Mouse (Mus musculus) ES-E14 (cell line): Measurements from ENCODE around the gene Nos1ap.

Source experiments
- CHD2 ChIP-seq: IDR thresholded peaks from 2 replicates; pipeline ENCODE4 v1.6.1; 2014; ENCODE audit warnings: mild to moderate bottlenecking, low read depth, low read length, inconsistent platforms
- HCFC1 ChIP-seq: IDR thresholded peaks from 2 replicates; pipeline ENCODE4 v1.6.1; 2012; ENCODE audit warnings: low read length, inconsistent platforms, borderline replicate concordance; ENCODE audit not compliant: insufficient read depth
- MAFK ChIP-seq: IDR thresholded peaks from 2 replicates; pipeline ENCODE4 v1.6.1; 2014; ENCODE audit warnings: mild to moderate bottlenecking, low read depth, low read length, inconsistent platforms; ENCODE audit not compliant: insufficient read depth
- ZC3H11A ChIP-seq: IDR thresholded peaks from 2 replicates; pipeline ENCODE4 v1.6.1; 2012; ENCODE audit warnings: low read depth, mild to moderate bottlenecking, inconsistent platforms, low read length, borderline replicate concordance
- ZNF384 ChIP-seq: IDR thresholded peaks from 2 replicates; pipeline ENCODE4 v1.6.1; 2012; ENCODE audit warnings: low read depth, low read length, inconsistent platforms

DNA sequence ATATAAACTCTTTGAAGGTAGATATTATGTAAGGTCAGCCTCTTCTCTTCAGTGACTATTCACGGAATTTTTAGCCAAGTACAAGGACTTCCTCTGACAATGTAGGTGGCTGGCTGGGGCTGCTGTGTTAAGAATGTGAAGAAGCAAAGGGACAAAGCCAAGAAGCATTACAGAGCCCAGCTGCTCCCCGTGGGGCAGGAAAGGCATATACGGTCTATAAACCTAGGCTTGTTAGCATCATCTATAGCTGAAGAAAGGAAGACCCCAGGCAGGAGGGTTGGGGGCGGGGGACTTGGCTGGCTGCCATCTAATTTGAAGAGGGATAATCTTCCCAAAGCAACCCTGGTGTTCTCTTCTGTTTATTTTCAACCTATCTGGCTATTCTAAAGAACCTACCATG lies 180.6 kb downstream of the Nos1ap start:
- TF ChIP-seq ZNF384 (no peak), CHD2 (no peak), HCFC1 (no peak), ZC3H11A (no peak), MAFK (no peak)
